Mouse (Mus musculus) left cerebral cortex, adult 8-10 months (tissue): ENCODE results near the gene 1700010I14Rik. TPM values are rescaled to one million over a fixed set of nuclear protein-coding genes. Genes with fewer than 3 reads are reported as not detected.

Experiments used
- DNase-seq, 2 experiments: peaks; one replicate each; pipeline ENCODE4 v3.0.0; 2022; ENCODE audit warnings: low spot score in 2 of 2
- total RNA-seq, 4 experiments: library from RNA; stranded (reverse); gene quantifications; 2 replicates each; pipeline ENCODE4 v1.2.4; 2022

Gene 1700010I14Rik
- 1 to 10 TPM in 2 of 4 experiments, under 1 TPM in 2; 0.78 to 1.8 (median 1.3) TPM for total RNA-seq

- peak; percentile 72 to 82 for DNase-seq
Observed at GRCm38 (mm10) chr17:8988119-8988807, at the start of gene 1700010I14Rik. 1700010I14Rik (plus strand) TSS chr17:8988333.

GRCm38 (mm10) chr17:8951588-8951987 is 36.5 kb upstream of the 1700010I14Rik start:
- no peak for DNase-seq

- no peak for DNase-seq
Observed at GRCm38 (mm10) chr17:8952951-8953350, 35.2 kb upstream of the 1700010I14Rik start.

- no peak for DNase-seq
Observed at GRCm38 (mm10) chr17:8958125-8958524, 30.0 kb upstream of the 1700010I14Rik start.

- no peak for DNase-seq
Observed at GRCm38 (mm10) chr17:8960386-8960785, 27.7 kb upstream of the 1700010I14Rik start.

- DNase-seq = no peak
Observed at GRCm38 (mm10) chr17:8961097-8961496, 27.0 kb upstream of the 1700010I14Rik start.

GRCm38 (mm10) chr17:8961644-8962043 is 26.5 kb upstream of the 1700010I14Rik start:
- no peak for DNase-seq

GRCm38 (mm10) chr17:8965177-8965576 is 23.0 kb upstream of the 1700010I14Rik start:
- DNase-seq = no peak

- no peak for DNase-seq
Observed at GRCm38 (mm10) chr17:8972152-8972854, 15.8 kb upstream of the 1700010I14Rik start.

GRCm38 (mm10) chr17:8973331-8973730 is 14.8 kb upstream of the 1700010I14Rik start:
- DNase-seq = no peak

GRCm38 (mm10) chr17:8974423-8974822 is 13.7 kb upstream of the 1700010I14Rik start:
- DNase-seq = no peak

- no peak for DNase-seq
Observed at GRCm38 (mm10) chr17:8974823-8975397, 13.2 kb upstream of the 1700010I14Rik start.

GRCm38 (mm10) chr17:8976745-8977144 is 11.4 kb upstream of the 1700010I14Rik start:
- DNase-seq = no peak

- DNase-seq = no peak
Observed at GRCm38 (mm10) chr17:8977271-8977670, 10.9 kb upstream of the 1700010I14Rik start.

- no peak for DNase-seq
Observed at GRCm38 (mm10) chr17:8983576-8983975, 4.6 kb upstream of the 1700010I14Rik start.

GRCm38 (mm10) chr17:8985714-8986113 is 2.4 kb upstream of the 1700010I14Rik start:
- DNase-seq = no peak

GRCm38 (mm10) chr17:8986551-8986950 is 1.6 kb upstream of the 1700010I14Rik start:
- peak in 1 of 2 experiments; percentile 67 for DNase-seq

- DNase-seq = no peak
Observed at GRCm38 (mm10) chr17:8987369-8987768, 764 bp upstream of the 1700010I14Rik start.

GRCm38 (mm10) chr17:8991160-8991559 is 3.0 kb downstream of the 1700010I14Rik start:
- no peak for DNase-seq

GRCm38 (mm10) chr17:8995344-8995743 is 7.2 kb downstream of the 1700010I14Rik start:
- no peak for DNase-seq

GRCm38 (mm10) chr17:9002438-9002837 is 14.3 kb downstream of the 1700010I14Rik start:
- DNase-seq = peak in 1 of 2 experiments; percentile 61

GRCm38 (mm10) chr17:9004516-9004915 is 16.4 kb downstream of the 1700010I14Rik start:
- DNase-seq = no peak
